Mouse (Mus musculus): ENCODE data around the gene Ift81. TPM values are rescaled to one million over a fixed set of nuclear protein-coding genes. Genes with fewer than 3 reads are reported as not detected.

The Ift81 gene
- polyA plus RNA-seq, 1 experiment = not detected

DNA sequence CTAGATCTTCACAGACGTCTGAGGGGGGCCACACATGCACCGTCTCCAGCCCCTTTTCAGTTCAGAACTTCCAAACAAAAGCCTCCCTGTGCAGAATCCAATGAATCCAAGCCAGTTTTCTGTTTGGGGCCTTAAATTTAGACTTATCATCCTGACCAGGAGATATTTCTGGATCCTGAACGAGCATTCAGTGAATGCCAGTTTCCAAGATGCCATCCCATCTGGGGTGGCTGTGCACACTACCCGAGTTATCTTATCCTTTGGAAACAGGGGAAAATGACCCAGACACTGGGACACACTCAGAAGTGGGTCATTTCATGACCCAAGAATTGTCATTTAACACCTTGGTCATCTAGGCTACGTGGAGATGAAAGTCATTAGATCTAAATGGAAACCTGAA lies 3.4 kb upstream of the Ift81 start:
- Histone ChIP-seq H3K27ac (ENCODE audit: insufficient read depth, low read depth, low read length) (no peak overlapping the region; the same call in 1 of the 2 replicates), H3K4me1 (ENCODE audit: control insufficient read depth, insufficient read depth, low read length) (peaks cover 9% of the 10 kb centered on the region), H3K4me3 (ENCODE audit: insufficient read depth, low read depth, low read length) (no peak overlapping the region)
- no peak for TF ChIP-seq POLR2A (IDR thresholded peaks at IDR 0.05; ENCODE audit: insufficient read depth, low read depth, low read length)
- TF ChIP-seq CTCF (IDR thresholded peaks at IDR 0.05; ENCODE audit: insufficient read depth, low read depth, low read length) = no peak
- 59% methylated on average over 5 of the region's 5 CpGs for WGBS

DNA sequence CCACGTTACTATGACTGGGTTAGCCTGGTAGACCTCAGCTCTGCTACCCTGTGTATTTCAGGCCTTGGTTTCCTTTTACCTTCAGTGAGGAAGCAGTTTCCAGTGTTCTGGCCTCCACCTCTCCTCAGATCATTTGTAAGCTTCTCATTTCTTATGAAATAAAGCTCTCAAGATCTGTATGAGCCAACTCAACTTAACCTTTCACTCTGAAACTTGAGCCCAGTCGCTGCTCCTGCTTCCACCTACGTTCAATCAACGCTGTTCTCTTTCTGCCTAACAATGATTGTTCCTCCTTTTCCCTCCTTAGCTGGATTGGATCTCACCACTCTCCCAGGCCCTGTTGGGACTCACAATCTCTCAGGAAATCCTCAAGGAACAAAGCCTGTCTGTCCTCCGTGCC lies 2.7 kb downstream of the Ift81 start:
- Histone ChIP-seq H3K27ac (ENCODE audit: insufficient read depth, low read depth, low read length) (no peak overlapping the region; the same call in 1 of the 2 replicates), H3K4me1 (ENCODE audit: control insufficient read depth, insufficient read depth, low read length) (peaks cover 5% of the 10 kb centered on the region; the same call in 1 of the 2 replicates), H3K4me3 (ENCODE audit: insufficient read depth, low read depth, low read length) (no peak overlapping the region)
- 54% methylated on average over 5 of the region's 5 CpGs for WGBS
- no peak for TF ChIP-seq POLR2A (IDR thresholded peaks at IDR 0.05; ENCODE audit: insufficient read depth, low read depth, low read length)
- no peak for TF ChIP-seq CTCF (IDR thresholded peaks at IDR 0.05; ENCODE audit: insufficient read depth, low read depth, low read length)

DNA sequence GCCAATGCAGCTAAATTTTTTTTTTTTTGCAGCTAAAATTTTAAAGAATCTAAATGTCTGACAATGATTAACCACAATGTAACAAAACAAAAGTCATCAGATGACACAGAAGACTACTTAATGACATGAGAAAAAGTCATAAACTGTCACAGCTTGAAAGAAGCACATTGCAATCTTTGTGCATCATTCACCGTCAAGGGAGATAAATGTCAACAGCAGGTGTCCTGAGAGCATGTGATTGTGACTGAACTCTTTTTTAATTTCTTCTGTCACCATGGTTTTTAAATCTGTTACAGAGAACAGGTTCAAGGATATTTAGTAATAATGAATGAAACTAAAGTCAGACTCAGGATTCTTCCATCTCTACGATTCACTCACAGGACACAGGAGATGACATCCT lies 9.4 kb downstream of the Ift81 start:
- H3K4me3 ChIP-seq (ENCODE audit: insufficient read depth, low read depth, low read length) = no peak overlapping the region
- no peak overlapping the region for H3K27ac ChIP-seq (ENCODE audit: insufficient read depth, low read depth, low read length)
- WGBS = 87% methylated on average over 2 of the region's 2 CpGs
- peaks cover 3% of the 10 kb centered on the region for H3K4me1 ChIP-seq (ENCODE audit: control insufficient read depth, insufficient read depth, low read length)
- no peak for TF ChIP-seq POLR2A (IDR thresholded peaks at IDR 0.05; ENCODE audit: insufficient read depth, low read depth, low read length)
- no peak for TF ChIP-seq CTCF (IDR thresholded peaks at IDR 0.05; ENCODE audit: insufficient read depth, low read depth, low read length)

DNA sequence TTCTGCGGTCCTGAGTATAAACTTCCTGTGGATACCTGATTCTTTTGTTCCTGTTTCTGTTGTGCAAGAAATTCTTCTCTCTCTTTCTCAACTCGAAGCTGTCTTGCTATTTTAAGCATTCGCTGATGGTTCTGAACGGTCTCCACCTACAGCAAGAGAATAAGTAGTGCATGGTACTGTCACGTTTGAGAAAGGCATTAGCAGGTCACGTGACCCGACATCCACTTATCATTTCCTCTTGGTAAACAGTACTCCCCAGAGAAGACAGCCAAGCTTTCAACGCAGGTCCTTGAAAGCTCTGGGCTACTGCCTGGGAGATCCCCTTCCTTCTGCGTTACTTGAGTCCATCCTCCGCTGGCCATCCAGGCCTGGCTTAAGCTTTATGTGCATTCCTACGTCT lies 12.1 kb downstream of the Ift81 start:
- H3K27ac ChIP-seq (ENCODE audit: insufficient read depth, low read depth, low read length) = no peak overlapping the region
- peaks cover 3% of the 10 kb centered on the region for H3K4me1 ChIP-seq (ENCODE audit: control insufficient read depth, insufficient read depth, low read length)
- 69% methylated on average over 11 of the region's 11 CpGs for WGBS
- H3K4me3 ChIP-seq (ENCODE audit: insufficient read depth, low read depth, low read length) = no peak overlapping the region
- TF ChIP-seq CTCF (IDR thresholded peaks at IDR 0.05; ENCODE audit: insufficient read depth, low read depth, low read length) = no peak
- TF ChIP-seq POLR2A (IDR thresholded peaks at IDR 0.05; ENCODE audit: insufficient read depth, low read depth, low read length) = no peak

DNA sequence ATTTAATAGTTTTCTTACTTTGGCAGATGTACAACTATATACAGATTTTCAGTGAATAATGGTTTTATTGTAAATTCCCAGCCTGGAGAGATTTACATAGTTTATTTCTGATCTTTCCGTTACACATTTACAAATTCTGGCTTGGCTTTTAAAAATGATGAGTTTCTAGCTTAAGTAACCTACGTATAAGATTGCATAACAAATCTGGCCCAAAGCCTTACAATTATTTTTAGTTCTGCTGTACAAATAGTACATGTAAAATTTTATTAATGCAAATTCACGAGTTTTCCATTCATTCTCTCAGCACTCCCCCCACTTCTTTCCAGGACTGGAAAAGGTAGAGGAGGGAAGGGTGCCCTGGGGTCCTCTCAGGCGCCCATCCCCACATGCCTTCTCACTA lies 18.8 kb downstream of the Ift81 start:
- H3K27ac ChIP-seq (ENCODE audit: insufficient read depth, low read depth, low read length) = no peak overlapping the region
- no peak overlapping the region for H3K4me3 ChIP-seq (ENCODE audit: insufficient read depth, low read depth, low read length)
- 85% methylated on average over 4 of the region's 4 CpGs for WGBS
- H3K4me1 ChIP-seq (ENCODE audit: control insufficient read depth, insufficient read depth, low read length) = no peaks in the 10 kb centered on the region
- no peak for TF ChIP-seq CTCF (IDR thresholded peaks at IDR 0.05; ENCODE audit: insufficient read depth, low read depth, low read length)
- TF ChIP-seq POLR2A (IDR thresholded peaks at IDR 0.05; ENCODE audit: insufficient read depth, low read depth, low read length) = no peak

DNA sequence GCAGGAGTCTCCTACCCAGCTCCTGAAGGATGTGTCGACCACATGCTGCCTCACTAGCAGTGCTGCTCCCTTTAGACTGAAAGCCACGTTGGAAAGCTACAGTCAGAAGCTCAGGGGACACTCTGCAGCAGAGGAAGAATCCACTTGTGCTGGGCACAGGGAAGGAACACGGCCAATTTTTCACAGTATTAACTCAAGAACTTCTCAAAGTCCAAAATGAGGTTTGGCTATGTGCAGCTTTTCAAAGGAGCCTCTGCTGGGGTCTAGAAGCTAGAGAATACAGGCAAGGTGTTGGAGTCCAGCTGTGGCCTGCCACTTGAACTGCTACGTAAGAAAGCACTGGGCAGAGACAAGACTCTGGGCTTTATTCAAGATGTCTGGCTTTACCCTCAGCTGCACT lies 24.4 kb downstream of the Ift81 start:
- TF ChIP-seq POLR2A (IDR thresholded peaks at IDR 0.05; ENCODE audit: insufficient read depth, low read depth, low read length) = no peak
- TF ChIP-seq CTCF (IDR thresholded peaks at IDR 0.05; ENCODE audit: insufficient read depth, low read depth, low read length) = no peak
- H3K4me1 ChIP-seq (ENCODE audit: control insufficient read depth, insufficient read depth, low read length) = peaks cover 5% of the 10 kb centered on the region
- no peak overlapping the region for H3K27ac ChIP-seq (ENCODE audit: insufficient read depth, low read depth, low read length)
- H3K4me3 ChIP-seq (ENCODE audit: insufficient read depth, low read depth, low read length) = no peak overlapping the region
- WGBS = 82% methylated on average over 4 of the region's 4 CpGs

DNA sequence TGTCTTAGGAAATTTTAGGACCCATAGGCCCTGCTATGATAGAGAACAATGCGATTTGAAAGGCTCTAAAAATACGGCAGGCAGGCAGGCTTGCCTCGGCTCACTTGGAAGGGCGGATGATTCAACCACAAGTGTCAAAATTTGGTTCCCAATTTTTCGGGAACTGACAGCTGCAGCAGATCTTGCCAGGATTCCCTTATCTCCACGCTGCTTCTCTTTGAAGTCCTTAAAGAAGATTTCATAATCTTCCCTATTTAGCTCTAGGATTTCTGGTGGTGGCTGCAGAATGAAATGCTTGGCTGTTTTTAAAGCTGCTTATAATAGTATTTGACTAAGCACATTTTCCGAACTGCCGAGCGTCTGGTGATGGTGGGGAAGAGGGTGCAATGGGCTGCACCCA lies 28.8 kb downstream of the Ift81 start:
- no peak for TF ChIP-seq POLR2A (IDR thresholded peaks at IDR 0.05; ENCODE audit: insufficient read depth, low read depth, low read length)
- no peak for TF ChIP-seq CTCF (IDR thresholded peaks at IDR 0.05; ENCODE audit: insufficient read depth, low read depth, low read length)
- Histone ChIP-seq H3K4me1 (ENCODE audit: control insufficient read depth, insufficient read depth, low read length) (peaks cover 8% of the 10 kb centered on the region), H3K4me3 (ENCODE audit: insufficient read depth, low read depth, low read length) (no peak overlapping the region), H3K27ac (ENCODE audit: insufficient read depth, low read depth, low read length) (peak overlapping the region; percentile 68)
- WGBS = 37% methylated on average over 9 of the region's 9 CpGs

DNA sequence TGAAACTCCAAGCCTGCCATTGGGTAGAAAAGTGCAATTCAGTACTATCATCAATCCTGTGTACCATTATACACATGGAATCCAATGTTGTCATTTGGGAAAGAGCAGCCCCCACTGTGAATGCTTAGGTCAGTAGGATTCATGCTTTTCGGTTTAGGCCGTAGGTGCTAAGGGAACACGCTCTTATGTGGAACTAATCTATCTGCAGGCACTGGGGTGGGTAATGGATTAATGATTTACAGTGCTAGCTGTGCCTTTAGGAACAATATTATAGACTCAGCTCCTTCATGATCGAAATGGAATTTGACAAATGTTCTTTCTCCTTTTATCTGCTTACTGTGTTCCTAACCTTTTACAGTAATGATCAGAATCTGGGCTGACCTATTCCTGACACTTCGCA lies 30.2 kb downstream of the Ift81 start:
- 96% methylated on average over 5 of the region's 5 CpGs for WGBS
- Histone ChIP-seq H3K27ac (ENCODE audit: insufficient read depth, low read depth, low read length) (no peak overlapping the region), H3K4me1 (ENCODE audit: control insufficient read depth, insufficient read depth, low read length) (peaks cover 16% of the 10 kb centered on the region), H3K4me3 (ENCODE audit: insufficient read depth, low read depth, low read length) (no peak overlapping the region)
- TF ChIP-seq POLR2A (IDR thresholded peaks at IDR 0.05; ENCODE audit: insufficient read depth, low read depth, low read length) (no peak), CTCF (IDR thresholded peaks at IDR 0.05; ENCODE audit: insufficient read depth, low read depth, low read length) (no peak)

DNA sequence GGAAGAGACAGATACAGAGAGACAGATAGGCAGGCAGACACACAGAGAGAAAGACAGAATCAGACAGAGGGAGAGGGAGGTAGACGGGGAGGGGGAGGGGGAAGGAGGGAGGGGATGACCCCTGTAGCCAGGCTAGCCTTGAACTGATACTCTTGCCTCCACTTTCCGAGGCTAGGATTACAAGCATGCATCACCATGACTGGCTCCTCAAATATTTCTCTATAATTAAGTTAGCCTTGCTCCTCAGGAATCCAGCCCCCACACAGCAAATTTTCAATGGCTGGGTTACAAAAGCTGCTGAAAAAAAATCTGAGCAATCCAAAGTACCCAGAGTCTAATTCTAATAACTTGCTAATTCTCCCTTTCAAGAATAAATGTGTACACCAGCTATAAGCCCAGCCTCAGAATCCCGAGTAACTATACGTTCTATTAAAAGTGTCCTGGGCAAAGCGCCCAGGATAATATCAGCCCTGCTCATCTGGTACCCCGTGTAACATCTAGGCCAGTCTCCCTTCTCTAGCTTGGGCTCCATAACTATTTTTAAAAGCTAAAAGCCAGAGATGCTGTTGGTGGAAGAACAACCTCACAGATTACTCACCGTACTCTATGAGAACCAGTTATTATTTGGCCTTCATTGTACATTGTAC lies 37.5 kb downstream of the Ift81 start:
- no peak for TF ChIP-seq POLR2A (IDR thresholded peaks at IDR 0.05; ENCODE audit: insufficient read depth, low read depth, low read length)
- TF ChIP-seq CTCF (IDR thresholded peaks at IDR 0.05; ENCODE audit: insufficient read depth, low read depth, low read length) = no peak
- H3K4me3 ChIP-seq (ENCODE audit: insufficient read depth, low read depth, low read length) = no peak overlapping the region
- WGBS = 26% methylated on average over 7 of the region's 7 CpGs
- H3K27ac ChIP-seq (ENCODE audit: insufficient read depth, low read depth, low read length) = peak overlapping the region; percentile 70
- H3K4me1 ChIP-seq (ENCODE audit: control insufficient read depth, insufficient read depth, low read length) = peaks cover 16% of the 10 kb centered on the region

Data from olfactory bulb, adult 2 months (tissue).